Mouse (Mus musculus) embryonic fibroblast, embryonic 13.5 days (primary cell): Measurements from ENCODE around the gene Gm49486. TPM values are rescaled to one million over a fixed set of nuclear protein-coding genes. Genes with fewer than 3 reads are reported as not detected.

ENCODE experiments used
- H3K27ac ChIP-seq: 2 replicates; pipeline ENCODE4 v1.5.1; 2012; ENCODE audit warnings: low read length, control low read depth, inconsistent platforms; ENCODE audit not compliant: insufficient read depth
- H3K4me1 ChIP-seq: 2 replicates; pipeline ENCODE4 v1.6.1; 2011; ENCODE audit warnings: low read length; ENCODE audit not compliant: control insufficient read depth, insufficient read depth
- H3K4me3 ChIP-seq: 2 replicates; pipeline ENCODE4 v1.5.1; 2011; ENCODE audit warnings: mild to moderate bottlenecking, control low read depth, low read length; ENCODE audit not compliant: insufficient read depth
- CTCF ChIP-seq: IDR thresholded peaks from 2 replicates; pipeline ENCODE4 v1.5.1; 2011; ENCODE audit warnings: mild to moderate bottlenecking, control low read depth, low read length, moderate library complexity, borderline replicate concordance; ENCODE audit not compliant: insufficient read depth
- POLR2A ChIP-seq: IDR thresholded peaks from 2 replicates; pipeline ENCODE4 v1.6.1; 2011; ENCODE audit warnings: low read depth, mild to moderate bottlenecking, control low read depth, low read length, moderate library complexity
- polyA plus RNA-seq: library from polyadenylated mRNA; stranded (reverse); fragments of >200 nt; gene quantifications from 2 replicates; pipeline ENCODE4 v1.2.4, GENCODE M21; 2011; ENCODE audit warnings: low read depth; ENCODE audit not compliant: missing spikeins, insufficient read length

Gm49486 gene
- polyA plus RNA-seq, 1 experiment: 0.77 TPM

DNA sequence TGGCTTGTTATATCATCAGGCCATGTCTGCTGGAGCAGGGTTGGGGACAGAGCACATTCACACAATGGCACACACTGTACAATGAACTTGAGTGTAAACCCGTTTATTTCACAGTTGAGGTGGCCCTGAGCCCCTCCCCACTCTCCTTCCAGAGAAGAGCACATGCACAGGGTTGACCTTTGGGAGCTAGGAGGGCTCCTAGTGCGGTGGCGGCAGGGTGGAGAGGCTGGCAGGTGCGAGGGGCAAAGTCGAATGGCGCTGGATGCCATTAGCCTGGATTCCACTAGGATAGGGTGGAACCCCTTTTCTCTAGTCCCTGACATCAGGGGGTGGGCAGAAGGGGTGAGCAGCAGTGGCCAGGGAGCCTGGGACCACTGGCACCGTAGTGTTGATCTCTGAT is 57.0 kb downstream of the Gm49486 start:
- H3K4me3 ChIP-seq: no peak overlapping the region
- H3K27ac ChIP-seq: no peak overlapping the region
- TF ChIP-seq CTCF (no peak), POLR2A (no peak)
- H3K4me1 ChIP-seq: no peaks in the 10 kb centered on the region

DNA sequence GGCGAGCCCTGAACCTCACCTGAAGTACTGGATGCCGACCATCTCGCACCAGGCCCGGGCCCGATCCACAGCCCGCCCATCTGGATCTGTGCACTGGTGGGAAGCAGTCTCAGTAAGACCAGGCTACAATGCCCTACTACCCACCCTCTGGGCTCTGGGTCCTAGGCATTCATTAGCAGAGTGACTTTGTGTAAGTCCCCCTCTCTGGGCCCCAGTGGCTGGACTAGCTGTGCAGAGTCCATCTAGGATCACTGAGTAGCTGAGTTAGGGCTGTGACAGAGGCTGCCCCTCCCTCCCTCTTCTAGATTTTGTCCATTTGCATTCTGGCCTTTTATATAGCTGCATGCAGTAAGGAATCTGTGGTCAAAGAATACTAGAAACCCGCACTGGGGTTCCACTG is 57.9 kb downstream of the Gm49486 start:
- no peak overlapping the region for H3K4me3 ChIP-seq
- TF ChIP-seq POLR2A: no peak
- TF ChIP-seq CTCF: no peak
- no peak overlapping the region for H3K27ac ChIP-seq
- no peaks in the 10 kb centered on the region for H3K4me1 ChIP-seq

GRCm38 (mm10) chr15:79288387-79288786 is 59.2 kb downstream of the Gm49486 start:
- no peak overlapping the region for H3K27ac ChIP-seq
- no peak for TF ChIP-seq CTCF
- no peak for TF ChIP-seq POLR2A
- no peaks in the 10 kb centered on the region for H3K4me1 ChIP-seq

DNA sequence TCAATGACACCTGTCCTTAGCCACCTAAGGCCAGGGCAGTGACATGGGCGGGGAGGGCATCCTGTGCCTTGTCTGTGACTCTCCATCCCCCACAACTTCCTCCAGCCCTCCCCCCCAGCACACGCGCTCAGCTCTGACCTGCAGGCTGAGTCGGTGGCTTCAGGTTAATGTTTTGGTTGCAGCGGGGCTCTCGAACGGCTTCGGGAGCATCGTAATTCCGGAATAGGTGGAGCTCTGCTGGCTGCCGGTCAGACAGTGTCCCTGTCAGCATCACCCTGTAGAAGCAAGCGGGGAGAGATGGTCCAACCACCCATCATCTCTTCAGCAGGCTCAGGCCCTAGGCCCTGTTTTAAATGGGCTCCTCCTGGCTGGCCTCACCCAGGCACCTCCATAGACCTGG is 60.2 kb downstream of the Gm49486 start:
- TF ChIP-seq CTCF (no peak), POLR2A (no peak)
- H3K4me3 ChIP-seq: no peak overlapping the region
- no peak overlapping the region for H3K27ac ChIP-seq
- no peaks in the 10 kb centered on the region for H3K4me1 ChIP-seq

More at GRCm38 (mm10) chr15:79288387-79288786, 59.2 kb downstream of the Gm49486 start:
- H3K4me3 ChIP-seq: no peak overlapping the region

DNA sequence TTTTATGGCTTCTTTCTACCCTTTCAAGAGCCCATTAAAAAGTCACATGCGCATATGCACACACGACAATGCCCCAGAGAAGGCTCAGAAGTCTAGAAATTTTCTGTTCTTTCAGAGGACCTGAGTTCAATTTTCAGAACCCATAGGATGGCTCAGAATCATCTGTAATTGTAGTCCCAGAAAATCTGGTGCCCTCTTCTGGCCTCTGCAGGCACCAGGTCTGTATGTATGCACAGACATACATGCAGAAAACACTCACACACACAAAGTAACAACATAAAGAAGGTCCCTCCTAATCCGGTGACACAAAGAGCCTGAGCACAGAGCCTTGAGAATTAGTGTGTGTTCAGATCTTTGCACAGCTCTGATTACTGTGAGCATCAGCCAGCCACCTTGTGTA is 61.1 kb downstream of the Gm49486 start:
- H3K27ac ChIP-seq: no peak overlapping the region
- H3K4me3 ChIP-seq: no peak overlapping the region
- TF ChIP-seq CTCF: no peak
- no peak for TF ChIP-seq POLR2A
- H3K4me1 ChIP-seq: no peaks in the 10 kb centered on the region

DNA sequence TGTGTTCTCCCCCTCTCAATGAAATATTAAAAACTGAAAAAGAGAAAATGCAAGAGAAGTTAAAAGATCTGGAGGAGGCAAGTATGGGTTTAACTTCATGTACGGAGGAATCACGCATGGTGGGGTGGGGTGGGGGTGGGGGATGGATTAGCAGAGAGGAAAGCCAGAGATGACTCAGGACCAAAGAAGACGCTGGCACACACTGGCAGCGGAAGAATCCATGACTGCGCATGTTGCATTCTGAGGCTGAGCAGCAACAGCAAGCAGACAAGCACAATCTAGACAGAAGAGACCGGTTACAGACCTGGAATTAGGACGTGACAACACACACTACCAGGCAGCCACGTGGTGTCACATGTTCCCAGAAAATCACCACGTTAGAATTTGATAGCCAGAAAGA is 63.6 kb downstream of the Gm49486 start:
- no peak overlapping the region for H3K27ac ChIP-seq
- TF ChIP-seq POLR2A (no peak), CTCF (no peak)
- H3K4me1 ChIP-seq: no peaks in the 10 kb centered on the region
- H3K4me3 ChIP-seq: no peak overlapping the region

DNA sequence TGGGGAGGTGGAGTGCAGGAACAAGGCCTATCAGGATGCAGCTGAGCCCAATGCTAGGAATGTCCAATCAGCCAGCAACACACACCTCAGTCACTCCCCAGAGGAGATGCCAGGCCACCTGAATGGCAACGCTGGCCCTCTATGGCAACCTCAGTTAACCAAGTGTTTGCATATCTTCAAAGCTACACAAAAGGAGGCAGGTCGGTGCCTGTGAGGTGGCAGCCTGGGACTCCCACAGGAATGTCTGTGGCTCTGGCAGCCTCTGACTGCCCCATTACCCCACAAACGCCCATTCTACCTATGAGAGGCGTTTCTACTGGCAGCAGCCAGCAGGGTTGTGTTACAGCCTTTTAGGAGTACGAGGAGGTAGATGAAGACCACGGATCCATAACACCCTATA is 69.4 kb downstream of the Gm49486 start:
- peaks cover 9% of the 10 kb centered on the region for H3K4me1 ChIP-seq
- H3K4me3 ChIP-seq: no peak overlapping the region
- no peak for TF ChIP-seq CTCF
- no peak for TF ChIP-seq POLR2A
- no peak overlapping the region for H3K27ac ChIP-seq

DNA sequence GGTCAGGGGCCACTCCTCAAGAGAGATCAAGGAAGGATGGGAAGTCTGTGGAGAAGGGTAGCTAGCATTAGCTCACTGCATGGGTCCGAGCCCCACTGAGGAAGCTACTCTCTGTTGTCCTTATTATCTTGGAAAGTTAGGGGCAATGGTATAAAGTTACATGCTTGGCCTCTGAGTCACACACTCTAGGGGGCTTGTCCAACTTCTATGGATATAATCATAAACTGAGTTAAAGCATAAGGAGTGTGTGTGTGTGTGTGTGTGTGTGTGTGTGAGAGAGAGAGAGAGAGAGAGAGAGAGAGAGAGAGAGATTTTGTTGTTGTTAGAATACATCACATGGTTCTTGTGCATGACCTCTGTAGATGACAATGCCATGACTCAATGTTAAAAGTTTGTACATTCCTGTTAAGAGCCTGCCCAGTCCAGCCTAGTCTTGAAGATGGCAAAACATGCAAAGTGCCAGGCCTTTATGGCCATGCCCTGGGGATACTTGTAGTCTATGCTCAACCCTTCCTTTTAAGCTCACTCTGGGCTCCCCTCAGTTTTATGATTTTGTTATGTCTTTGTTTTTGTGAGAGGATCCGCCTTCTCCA is 70.5 kb downstream of the Gm49486 start:
- peaks cover 9% of the 10 kb centered on the region for H3K4me1 ChIP-seq
- TF ChIP-seq CTCF: no peak
- no peak for TF ChIP-seq POLR2A
- H3K27ac ChIP-seq: peak overlapping the region; percentile 12; the same call in 1 of the 2 replicates
- no peak overlapping the region for H3K4me3 ChIP-seq

GRCm38 (mm10) chr15:79303725-79304124 is 74.5 kb downstream of the Gm49486 start:
- H3K27ac ChIP-seq: no peak overlapping the region
- no peak for TF ChIP-seq POLR2A
- no peak for TF ChIP-seq CTCF

GRCm38 (mm10) chr15:79304832-79305231 is 75.6 kb downstream of the Gm49486 start:
- H3K4me3 ChIP-seq: no peak overlapping the region
- H3K4me1 ChIP-seq: peaks cover 5% of the 10 kb centered on the region
- no peak for TF ChIP-seq POLR2A
- TF ChIP-seq CTCF: no peak
- H3K27ac ChIP-seq: no peak overlapping the region

More at GRCm38 (mm10) chr15:79303725-79304124, 74.5 kb downstream of the Gm49486 start:
- H3K4me1 ChIP-seq: peaks cover 9% of the 10 kb centered on the region
- H3K4me3 ChIP-seq: no peak overlapping the region
